Mouse (Mus musculus) testis, adult 2 months (tissue): ENCODE measurements around the gene Prkag2.

ENCODE experiments used
- CTCF ChIP-seq: fragments of 200-500 bp; IDR thresholded peaks from 2 replicates; pipeline ENCODE4 v1.5.1; 2012; ENCODE audit warnings: low read depth, mild to moderate bottlenecking, inconsistent platforms, low read length, moderate library complexity; ENCODE audit not compliant: control insufficient read depth, insufficient read depth, insufficient replicate concordance
- POLR2A ChIP-seq: fragments of 200-500 bp; IDR thresholded peaks from 2 replicates; pipeline ENCODE4 v1.6.1; 2012; ENCODE audit warnings: low read depth, mild to moderate bottlenecking, inconsistent platforms, low read length, moderate library complexity; ENCODE audit not compliant: control insufficient read depth

GRCm38 (mm10) chr5:25019221-25019620 lies 81.2 kb downstream of the Prkag2 start:
- TF ChIP-seq CTCF (no peak), POLR2A (no peak)
